Mouse (Mus musculus) neural tube, embryonic 14.5 days (tissue): ENCODE data around the gene Ascc3. TPM values are rescaled to one million over a fixed set of nuclear protein-coding genes. Genes with fewer than 3 reads are reported as not detected.

Experiments
- ATAC-seq: fragments of 200-750 bp; cut with Nextera tagmentation; 2 replicates; pipeline ENCODE4 v1.8.0; 2017; ENCODE audit warnings: low read depth, mild to moderate bottlenecking, moderate TSS enrichment, moderate library complexity
- H3K27ac ChIP-seq: fragments of 300-500 bp; sonication (generic); 2 replicates; pipeline ENCODE4 v1.5.1; 2014; ENCODE audit warnings: low read depth, mild to moderate bottlenecking, control low read depth, low read length, moderate library complexity, mixed read lengths
- H3K27me3 ChIP-seq: fragments of 300-500 bp; sonication (generic); 2 replicates; pipeline ENCODE4 v1.6.1; 2014; ENCODE audit warnings: low read length; ENCODE audit not compliant: control insufficient read depth, insufficient read depth
- H3K36me3 ChIP-seq: fragments of 300-500 bp; sonication (generic); 2 replicates; pipeline ENCODE4 v1.6.1; 2014; ENCODE audit warnings: low read length, mixed read lengths; ENCODE audit not compliant: control insufficient read depth, insufficient read depth
- H3K4me1 ChIP-seq: fragments of 300-500 bp; sonication (generic); 2 replicates; pipeline ENCODE4 v1.6.1; 2014; ENCODE audit warnings: low read length; ENCODE audit not compliant: control insufficient read depth, insufficient read depth
- H3K4me2 ChIP-seq: fragments of 300-500 bp; sonication (generic); 2 replicates; pipeline ENCODE4 v1.6.1; 2014; ENCODE audit warnings: mild to moderate bottlenecking, low read depth, low read length, control low read depth
- H3K4me3 ChIP-seq: fragments of 300-500 bp; sonication (generic); 2 replicates; pipeline ENCODE4 v1.5.1; 2014; ENCODE audit warnings: low read depth, low read length, control low read depth, mixed read lengths
- H3K9ac ChIP-seq: fragments of 300-500 bp; sonication (generic); replicated peaks from 2 replicates; pipeline ENCODE4 v1.6.1; 2014; ENCODE audit warnings: low read depth, mild to moderate bottlenecking, control low read depth, low read length, mixed read lengths
- H3K9me3 ChIP-seq: fragments of 300-500 bp; sonication (generic); 2 replicates; pipeline ENCODE4 v1.6.1; 2016; ENCODE audit warnings: low read length; ENCODE audit not compliant: control insufficient read depth
- WGBS: fragments of 180-500 bp; shearing (Covaris S2); extraction: QIAGEN DNeasy Blood & Tissue Kit; methylation state at CpG from one replicate; pipeline ENCODE4 v1.1.7; 2014; 5-methylcytosine and 5-hydroxymethylcytosine counted together
- polyA plus RNA-seq: library from polyadenylated mRNA; unstranded; fragments of >200 nt; fragmentation: Nextera tagmentation; extraction: Ambion mirVana; gene quantifications from 2 replicates; pipeline ENCODE4 v1.2.1, GENCODE M21; 2014

The Ascc3 gene
- polyA plus RNA-seq, 1 experiment from 2014 or later: 25.3 TPM

- Histone ChIP-seq H3K4me1 (peaks cover 3% of the 10 kb centered on the region; the same call in 1 of the 2 replicates), H3K9ac (no peak overlapping the region), H3K27ac (no peak overlapping the region), H3K9me3 (no peaks in the 10 kb centered on the region), H3K4me2 (peak overlapping the region; percentile 64), H3K27me3 (peaks cover 65% of the 10 kb centered on the region), H3K36me3 (no peaks in the 10 kb centered on the region), H3K4me3 (peak overlapping the region; percentile 33)
- no peak; the same call in 1 of the 2 replicates for ATAC-seq
- under 1% methylated on average over 44 of the region's 44 CpGs for WGBS
Observed at GRCm38 (mm10) chr10:50895091-50895790, 302.8 kb downstream of the Ascc3 start.

DNA sequence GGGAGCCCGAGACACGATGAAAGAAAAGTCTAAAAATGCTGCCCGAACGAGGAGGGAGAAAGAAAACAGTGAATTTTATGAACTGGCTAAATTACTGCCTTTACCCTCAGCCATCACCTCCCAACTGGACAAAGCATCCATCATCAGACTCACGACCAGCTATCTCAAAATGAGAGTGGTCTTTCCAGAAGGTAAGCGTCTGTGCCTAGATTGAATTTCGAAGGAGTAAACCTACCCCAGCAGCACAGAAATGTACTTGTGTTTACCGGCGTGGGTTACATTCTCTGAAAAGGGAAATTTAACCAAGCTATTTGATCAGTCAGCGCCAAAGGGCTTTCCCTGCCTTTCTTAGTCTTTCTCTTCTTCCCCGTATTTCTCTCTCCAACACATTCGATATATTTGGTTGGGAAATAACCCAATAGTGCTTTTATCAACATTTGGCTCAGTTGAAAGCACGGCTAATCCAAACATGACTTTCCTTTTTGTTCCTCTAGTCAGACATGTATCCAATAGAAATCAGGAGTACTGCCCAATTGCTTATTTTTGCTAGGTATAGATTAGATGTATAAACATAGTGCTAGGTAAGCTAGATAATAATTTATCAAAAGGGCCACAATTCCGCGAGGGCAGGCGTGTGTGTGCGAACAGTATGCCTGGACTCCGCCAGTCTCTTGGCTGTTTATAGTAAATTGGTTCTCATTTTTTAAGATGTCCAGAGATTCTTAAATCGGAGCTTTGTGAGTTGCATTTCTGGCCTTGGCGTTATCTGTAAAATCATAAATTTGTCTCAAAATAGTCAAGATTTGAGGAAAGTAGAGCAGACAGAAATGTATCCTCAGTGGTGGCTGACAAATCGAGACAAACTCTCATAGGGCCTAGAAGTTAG lies 303.7 kb downstream of the Ascc3 start:
- no peaks in the 10 kb centered on the region for H3K36me3 ChIP-seq
- WGBS: 4% methylated on average over 21 of the region's 21 CpGs
- peaks cover 3% of the 10 kb centered on the region; the same call in 1 of the 2 replicates for H3K4me1 ChIP-seq
- H3K9ac ChIP-seq: no peak overlapping the region
- no peak overlapping the region for H3K4me2 ChIP-seq
- H3K27ac ChIP-seq: no peak overlapping the region
- H3K4me3 ChIP-seq: no peak overlapping the region; the same call in 1 of the 2 replicates
- no peak for ATAC-seq
- H3K9me3 ChIP-seq: no peaks in the 10 kb centered on the region
- peaks cover 63% of the 10 kb centered on the region for H3K27me3 ChIP-seq

GRCm38 (mm10) chr10:50896767-50897390 lies 304.4 kb downstream of the Ascc3 start:
- H3K4me3 ChIP-seq: no peak overlapping the region
- WGBS: 16% methylated on average over 3 of the region's 3 CpGs

GRCm38 (mm10) chr10:50897530-50898471 lies 305.3 kb downstream of the Ascc3 start:
- H3K36me3 ChIP-seq: no peaks in the 10 kb centered on the region
- H3K9me3 ChIP-seq: no peaks in the 10 kb centered on the region
- no peak for ATAC-seq
- peaks cover 3% of the 10 kb centered on the region; the same call in 1 of the 2 replicates for H3K4me1 ChIP-seq
- 2% methylated on average over 32 of the region's 32 CpGs for WGBS
- H3K4me3 ChIP-seq: no peak overlapping the region
- H3K4me2 ChIP-seq: no peak overlapping the region
- peaks cover 53% of the 10 kb centered on the region for H3K27me3 ChIP-seq
- H3K9ac ChIP-seq: no peak overlapping the region
- H3K27ac ChIP-seq: no peak overlapping the region

More at GRCm38 (mm10) chr10:50896767-50897390, 304.4 kb downstream of the Ascc3 start:
- ATAC-seq: no peak
- no peaks in the 10 kb centered on the region for H3K36me3 ChIP-seq
- no peak overlapping the region for H3K27ac ChIP-seq
- no peak overlapping the region for H3K4me2 ChIP-seq
- H3K27me3 ChIP-seq: peaks cover 57% of the 10 kb centered on the region
- peaks cover 3% of the 10 kb centered on the region; the same call in 1 of the 2 replicates for H3K4me1 ChIP-seq
- no peak overlapping the region for H3K9ac ChIP-seq
- no peaks in the 10 kb centered on the region for H3K9me3 ChIP-seq

DNA sequence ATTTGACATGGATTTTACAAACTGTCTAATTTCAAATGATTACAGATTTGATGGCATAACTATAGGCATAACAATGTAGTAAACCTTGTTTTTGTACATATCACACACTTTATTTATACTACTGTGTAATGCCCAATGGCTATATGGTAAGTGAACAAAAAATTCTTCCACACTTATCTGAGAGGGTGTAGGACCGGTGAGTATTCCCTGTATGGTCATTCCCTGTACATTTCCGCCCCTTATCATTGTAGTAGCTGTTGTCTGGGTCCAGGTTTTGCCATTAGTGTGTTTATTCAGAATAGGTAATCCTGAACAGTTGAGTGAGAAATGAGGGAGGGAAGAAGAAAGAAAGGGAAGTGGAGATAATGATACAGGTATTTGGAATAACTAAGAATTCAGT lies 306.2 kb downstream of the Ascc3 start:
- ATAC-seq: no peak
- no peak overlapping the region for H3K9ac ChIP-seq
- H3K4me2 ChIP-seq: no peak overlapping the region
- no peaks in the 10 kb centered on the region for H3K9me3 ChIP-seq
- H3K36me3 ChIP-seq: no peaks in the 10 kb centered on the region
- 22% methylated on average over 2 of the region's 2 CpGs for WGBS
- peaks cover 52% of the 10 kb centered on the region for H3K27me3 ChIP-seq
- H3K27ac ChIP-seq: no peak overlapping the region
- H3K4me3 ChIP-seq: no peak overlapping the region
- H3K4me1 ChIP-seq: peaks cover 3% of the 10 kb centered on the region; the same call in 1 of the 2 replicates

GRCm38 (mm10) chr10:50899846-50900745 lies 307.6 kb downstream of the Ascc3 start:
- H3K9me3 ChIP-seq: no peaks in the 10 kb centered on the region
- no peaks in the 10 kb centered on the region for H3K4me1 ChIP-seq
- no peak overlapping the region for H3K9ac ChIP-seq
- ATAC-seq: no peak
- no peak overlapping the region for H3K4me3 ChIP-seq
- H3K36me3 ChIP-seq: no peaks in the 10 kb centered on the region
- H3K27me3 ChIP-seq: peaks cover 52% of the 10 kb centered on the region
- whole genome bisulfite sequencing: 2% methylated on average over 21 of the region's 21 CpGs
- H3K4me2 ChIP-seq: no peak overlapping the region
- no peak overlapping the region for H3K27ac ChIP-seq
